Mouse (Mus musculus) kidney, adult 2 months (tissue): ENCODE results near the gene Cd27. TPM values are rescaled to one million over a fixed set of nuclear protein-coding genes. Genes with fewer than 3 reads are reported as not detected.

Experiments
- DNase-seq: peaks from one replicate; pipeline ENCODE4 v3.0.0; 2021
- H3K27ac ChIP-seq: fragments of 200-500 bp; 2 replicates; pipeline ENCODE4 v1.5.1; 2012; ENCODE audit warnings: low read depth, low read length, control low read depth, inconsistent platforms; ENCODE audit not compliant: insufficient read depth
- H3K27me3 ChIP-seq: fragments of 200-500 bp; replicated peaks from 2 replicates; pipeline ENCODE4 v1.6.1; 2012; ENCODE audit warnings: mild to moderate bottlenecking, moderate library complexity, low read length, inconsistent platforms; ENCODE audit not compliant: control insufficient read depth, insufficient read depth
- H3K36me3 ChIP-seq: fragments of 200-500 bp; 2 replicates; pipeline ENCODE4 v1.6.1; 2012; ENCODE audit warnings: mild to moderate bottlenecking, moderate library complexity, low read length, inconsistent platforms; ENCODE audit not compliant: control insufficient read depth, insufficient read depth
- H3K4me1 ChIP-seq: fragments of 200-500 bp; 2 replicates; pipeline ENCODE4 v1.6.1; 2011; ENCODE audit warnings: low read length; ENCODE audit not compliant: control insufficient read depth, insufficient read depth
- H3K4me3 ChIP-seq: fragments of 200-500 bp; 2 replicates; pipeline ENCODE4 v1.5.1; 2011; ENCODE audit warnings: mild to moderate bottlenecking, low read depth, low read length, control low read depth; ENCODE audit not compliant: insufficient read depth
- CTCF ChIP-seq: fragments of 200-500 bp; conservative IDR thresholded peaks from 2 replicates; pipeline ENCODE4 v1.5.1; 2011; ENCODE audit warnings: low read depth, mild to moderate bottlenecking, control low read depth, low read length, moderate library complexity, mixed read lengths; ENCODE audit not compliant: insufficient read depth, insufficient read length
- POLR2A ChIP-seq: fragments of 200-500 bp; IDR thresholded peaks from one replicate; pipeline ENCODE4 v1.6.1; 2011; ENCODE audit warnings: low read depth, low read length, control low read depth
- WGBS: fragments of 180-500 bp; shearing (Covaris S2); methylation state at CpG from one replicate; pipeline ENCODE4 v1.1.7; 2018; 5-methylcytosine and 5-hydroxymethylcytosine counted together
- polyA plus RNA-seq: library from polyadenylated mRNA; depleted of rRNA; stranded (reverse); fragments of >200 nt; gene quantifications from 2 replicates; pipeline ENCODE4 v1.2.3, GENCODE M21; 2012

The Cd27 gene
- polyA plus RNA-seq, 1 experiment = 7.0 TPM

- no peak overlapping the region for H3K4me3 ChIP-seq
- 82% methylated on average over 3 of the region's 3 CpGs for WGBS
- H3K27me3 ChIP-seq = no peaks in the 10 kb centered on the region
- TF ChIP-seq CTCF (no peak), POLR2A (no peak)
- no peak for DNase-seq
- H3K27ac ChIP-seq = no peak overlapping the region
- H3K36me3 ChIP-seq = no peaks in the 10 kb centered on the region; the same call in 1 of the 2 replicates
- no peaks in the 10 kb centered on the region for H3K4me1 ChIP-seq
Measured at GRCm38 (mm10) chr6:125222577-125222976, 14.2 kb downstream of the Cd27 start.

DNA sequence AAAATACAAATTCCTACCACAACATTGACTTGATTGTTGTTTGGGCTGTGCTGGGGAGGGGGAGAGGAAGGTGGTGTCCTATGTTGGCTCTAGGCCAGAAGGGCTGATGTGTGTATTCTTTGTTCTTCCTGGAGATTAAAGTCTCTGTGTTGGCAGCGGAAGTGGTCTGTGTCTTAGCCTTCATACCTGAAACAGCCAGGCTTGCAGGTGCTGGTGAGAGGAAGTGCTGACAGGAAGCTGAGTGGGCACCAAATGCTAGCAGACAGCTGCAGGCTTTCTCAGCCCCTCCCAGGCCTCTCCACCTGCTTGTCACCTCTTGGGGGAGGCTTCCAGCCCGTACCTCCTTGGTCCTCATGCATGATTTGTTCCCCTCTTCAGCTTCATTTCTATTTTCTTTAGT lies 14.7 kb downstream of the Cd27 start:
- Histone ChIP-seq H3K4me3 (no peak overlapping the region), H3K27me3 (no peaks in the 10 kb centered on the region), H3K27ac (no peak overlapping the region), H3K4me1 (no peaks in the 10 kb centered on the region), H3K36me3 (no peaks in the 10 kb centered on the region; the same call in 1 of the 2 replicates)
- peak; percentile 39 for DNase-seq
- TF ChIP-seq CTCF = no peak
- no peak for TF ChIP-seq POLR2A
- WGBS = 59% methylated on average over 2 of the region's 2 CpGs

GRCm38 (mm10) chr6:125221115-125221745 lies 15.6 kb downstream of the Cd27 start:
- TF ChIP-seq CTCF (no peak), POLR2A (no peak)
- Histone ChIP-seq H3K36me3 (no peaks in the 10 kb centered on the region; the same call in 1 of the 2 replicates), H3K27me3 (no peaks in the 10 kb centered on the region), H3K4me1 (peaks cover 3% of the 10 kb centered on the region; the same call in 1 of the 2 replicates), H3K27ac (no peak overlapping the region), H3K4me3 (no peak overlapping the region)
- no peak for DNase-seq
- WGBS = 92% methylated on average over 20 of the region's 20 CpGs

- no peaks in the 10 kb centered on the region; the same call in 1 of the 2 replicates for H3K36me3 ChIP-seq
- H3K4me1 ChIP-seq = peaks cover 3% of the 10 kb centered on the region; the same call in 1 of the 2 replicates
- 79% methylated on average over 4 of the region's 4 CpGs for WGBS
- peak; percentile 76 for DNase-seq
- H3K27ac ChIP-seq = no peak overlapping the region
- H3K4me3 ChIP-seq = no peak overlapping the region
- no peak for TF ChIP-seq POLR2A
- peak; percentile 40 for TF ChIP-seq CTCF
- H3K27me3 ChIP-seq = no peaks in the 10 kb centered on the region
Measured at GRCm38 (mm10) chr6:125218963-125219362, 17.8 kb downstream of the Cd27 start.

DNA sequence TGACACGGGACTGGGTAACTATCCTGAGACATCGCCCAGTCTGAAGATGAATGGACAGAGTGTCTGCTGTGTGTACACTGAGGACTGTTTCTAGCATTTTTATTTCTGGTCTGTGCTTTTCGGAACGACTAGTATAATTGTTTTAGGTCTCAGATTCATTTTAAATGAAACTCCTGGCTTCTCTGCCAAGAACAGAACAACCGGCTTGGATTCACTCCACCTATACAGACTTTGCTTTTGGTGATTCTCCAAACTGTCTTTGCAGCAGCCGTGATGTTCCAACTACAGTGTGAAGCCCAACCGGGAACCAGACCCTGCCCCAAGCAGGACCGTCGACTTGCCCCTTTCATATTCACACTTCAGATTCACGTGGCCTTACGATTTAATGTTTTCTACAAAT lies 18.9 kb downstream of the Cd27 start:
- Histone ChIP-seq H3K36me3 (no peaks in the 10 kb centered on the region; the same call in 1 of the 2 replicates), H3K4me3 (no peak overlapping the region), H3K27me3 (no peaks in the 10 kb centered on the region), H3K4me1 (peaks cover 3% of the 10 kb centered on the region; the same call in 1 of the 2 replicates), H3K27ac (no peak overlapping the region)
- no peak for TF ChIP-seq CTCF
- TF ChIP-seq POLR2A = no peak
- 92% methylated on average over 11 of the region's 11 CpGs for WGBS
- no peak for DNase-seq

- Histone ChIP-seq H3K36me3 (no peaks in the 10 kb centered on the region; the same call in 1 of the 2 replicates), H3K4me1 (peaks cover 3% of the 10 kb centered on the region; the same call in 1 of the 2 replicates), H3K27me3 (no peaks in the 10 kb centered on the region), H3K4me3 (no peak overlapping the region), H3K27ac (no peak overlapping the region)
- 64% methylated on average over 2 of the region's 2 CpGs for WGBS
- TF ChIP-seq POLR2A (no peak), CTCF (no peak)
- DNase-seq = peak; percentile 23
Measured at GRCm38 (mm10) chr6:125216898-125217297, 19.9 kb downstream of the Cd27 start.

GRCm38 (mm10) chr6:125215148-125215954 lies 21.5 kb downstream of the Cd27 start, which contains the start of gene Vamp1:
Vamp1 (plus strand) TSS chr6:125215551.
- under 1% methylated on average over 48 of the region's 48 CpGs for WGBS
- H3K27me3 ChIP-seq = no peaks in the 10 kb centered on the region

More at GRCm38 (mm10) chr6:125215148-125215954, 21.5 kb downstream of the Cd27 start, which contains the start of gene Vamp1:
- peaks cover 3% of the 10 kb centered on the region; the same call in 1 of the 2 replicates for H3K4me1 ChIP-seq
- TF ChIP-seq CTCF = no peak
- peak; percentile 99 for TF ChIP-seq POLR2A
- H3K27ac ChIP-seq = peak within 1 kb of the TSS; percentile 24
- H3K4me3 ChIP-seq = peak within 1 kb of the TSS; percentile 53
- H3K36me3 ChIP-seq = no peaks in the 10 kb centered on the region; the same call in 1 of the 2 replicates
- peak; percentile 99 for DNase-seq
